Mouse (Mus musculus): ENCODE data around the gene S100z. TPM values are rescaled to one million over a fixed set of nuclear protein-coding genes. Genes with fewer than 3 reads are reported as not detected.

S100z gene
- polyA plus RNA-seq, 2 experiments from 2014 or later, result not detected

DNA sequence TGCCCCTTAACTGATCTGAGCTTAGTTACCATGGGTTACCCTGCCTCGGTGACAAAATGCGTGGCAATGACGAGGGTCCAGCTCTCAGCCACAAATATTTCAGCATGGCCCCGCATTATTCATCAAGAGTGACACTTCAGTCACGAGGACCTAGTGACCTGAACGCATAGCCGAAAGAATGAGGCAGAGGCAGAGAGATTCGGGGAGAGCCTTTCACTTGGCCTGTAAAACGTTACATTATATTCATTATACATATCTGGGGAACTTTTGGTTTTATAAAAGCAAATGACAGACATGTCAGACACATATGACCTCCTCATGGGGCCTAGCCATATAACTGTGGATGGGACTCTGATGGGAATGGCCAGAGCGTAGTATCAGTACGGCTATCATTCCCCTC lies 33.7 kb downstream of the S100z start, which contains the start of gene Crhbp:
Gene Crhbp (minus strand): TSS at position 101 of the 400 bp plus-strand sequence.
- ATAC-seq, result no peak

DNA sequence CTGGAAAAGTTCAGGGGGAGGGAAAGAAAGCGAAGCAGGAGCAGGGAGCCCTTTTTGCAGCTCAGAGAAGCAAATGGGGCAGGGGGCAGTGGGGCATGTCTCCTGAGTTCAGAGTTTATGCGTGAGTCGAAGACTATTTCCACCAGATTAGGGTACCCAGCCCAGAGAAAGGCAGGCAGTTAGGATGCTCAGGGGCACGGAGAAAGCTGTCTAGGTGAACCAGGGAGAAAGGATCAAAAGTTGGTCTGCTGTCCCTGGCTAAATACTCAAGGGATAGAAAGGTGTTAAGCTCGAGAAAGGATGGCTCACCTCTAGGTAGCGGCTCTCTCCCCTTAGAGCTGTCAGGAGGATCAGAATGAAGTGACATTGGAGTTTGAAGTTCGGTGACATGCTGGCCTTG lies 34.2 kb downstream of the S100z start:
- no peak for ATAC-seq

DNA sequence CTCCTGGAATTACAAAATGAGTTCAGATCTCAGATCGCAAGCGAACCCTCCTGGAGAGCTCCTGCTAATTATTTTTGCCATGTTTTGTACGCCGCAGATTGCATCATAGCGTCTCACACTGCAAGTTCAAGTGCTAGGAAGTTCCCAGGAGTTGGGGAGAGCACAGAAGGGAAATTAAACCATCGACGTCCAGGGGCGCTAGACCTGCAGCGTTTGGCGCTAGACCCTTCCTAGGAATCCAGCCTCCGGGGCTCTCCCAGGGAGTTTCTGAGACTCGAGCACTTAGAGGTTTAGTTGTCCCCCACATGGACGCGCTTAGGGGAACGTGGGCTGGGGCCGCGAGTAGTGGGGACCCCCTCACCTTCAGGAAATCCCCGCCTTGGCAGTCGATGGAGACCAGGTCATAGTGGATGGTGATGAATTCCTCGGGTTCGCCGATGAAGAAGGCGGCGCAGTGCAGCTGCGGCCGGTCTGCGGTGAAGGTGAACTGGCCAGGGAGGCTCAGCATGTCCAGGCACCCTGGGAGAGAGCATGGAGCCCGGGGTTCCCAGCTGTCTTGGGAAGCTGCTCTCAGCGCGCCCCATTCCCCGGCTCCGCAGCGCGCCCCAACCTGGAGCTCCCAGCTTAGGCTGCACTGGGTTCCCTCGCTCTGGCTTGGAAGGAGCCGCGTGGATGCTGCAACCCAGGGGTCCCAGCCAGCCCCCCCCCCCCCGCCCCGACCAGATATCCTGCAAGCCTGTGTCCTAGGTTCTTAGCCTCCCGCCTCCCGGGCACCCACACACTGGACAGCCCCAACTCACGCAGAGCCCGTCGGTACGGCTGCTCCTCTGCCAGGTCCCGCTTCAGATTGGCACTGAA lies 34.9 kb downstream of the S100z start:
- ATAC-seq, result no peak

DNA sequence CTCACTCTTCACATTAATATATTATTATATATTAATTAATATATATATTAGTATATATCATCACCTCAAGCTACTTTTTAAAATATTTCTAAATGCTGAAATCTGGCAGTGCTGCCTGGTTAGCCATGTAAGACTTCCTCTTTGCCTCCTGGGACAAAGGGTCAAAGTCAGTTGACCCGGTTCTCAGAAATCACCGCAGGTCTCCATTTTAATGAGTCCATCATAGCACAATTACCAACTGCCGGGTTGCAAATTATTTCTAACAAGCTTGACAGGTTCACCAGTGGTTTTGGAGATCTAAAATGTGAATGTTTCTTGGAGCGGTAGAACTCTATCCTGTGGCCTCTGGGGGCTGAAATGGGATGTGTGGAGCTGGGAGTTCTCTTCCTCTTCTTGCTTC lies 35.6 kb downstream of the S100z start:
- no peak for ATAC-seq

DNA sequence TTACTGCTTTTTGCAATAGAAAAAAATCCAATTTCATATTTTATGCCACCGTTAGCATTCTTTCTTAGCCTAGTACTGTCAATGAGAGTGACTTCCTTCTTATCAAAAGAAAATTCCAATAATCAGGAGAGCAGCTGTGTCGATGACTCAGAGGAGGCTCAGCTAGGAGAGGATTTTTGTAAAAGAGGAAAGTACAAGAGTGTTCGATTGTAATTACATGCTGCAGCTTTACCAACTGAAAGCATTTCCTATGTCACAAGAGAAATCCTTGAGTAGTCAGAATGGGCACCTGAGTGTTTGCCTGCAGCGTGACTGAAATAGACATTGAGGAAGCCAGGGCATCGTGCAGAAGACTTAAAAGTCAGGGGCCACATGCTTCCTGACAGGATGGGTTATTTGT lies 39.0 kb downstream of the S100z start:
- no peak for ATAC-seq

DNA sequence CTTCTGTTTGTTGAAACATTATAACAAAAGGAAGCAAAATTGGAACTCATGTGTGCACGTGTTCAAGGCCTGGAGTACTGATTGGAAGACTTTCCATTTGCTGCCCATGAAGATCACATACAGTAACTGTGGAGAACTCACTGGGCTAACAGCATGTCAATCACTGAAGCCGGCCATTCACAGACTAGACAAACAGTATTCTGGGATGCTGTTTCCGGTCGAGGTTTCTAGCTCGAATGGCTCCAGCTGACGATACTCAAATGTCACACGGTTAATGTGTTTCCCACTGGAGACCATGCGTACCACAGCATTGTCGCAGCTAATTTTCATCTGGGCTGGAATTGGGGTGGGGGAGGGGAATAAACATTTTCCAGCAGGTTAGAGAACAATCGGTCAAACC lies 46.8 kb downstream of the S100z start:
- no peak for ATAC-seq

DNA sequence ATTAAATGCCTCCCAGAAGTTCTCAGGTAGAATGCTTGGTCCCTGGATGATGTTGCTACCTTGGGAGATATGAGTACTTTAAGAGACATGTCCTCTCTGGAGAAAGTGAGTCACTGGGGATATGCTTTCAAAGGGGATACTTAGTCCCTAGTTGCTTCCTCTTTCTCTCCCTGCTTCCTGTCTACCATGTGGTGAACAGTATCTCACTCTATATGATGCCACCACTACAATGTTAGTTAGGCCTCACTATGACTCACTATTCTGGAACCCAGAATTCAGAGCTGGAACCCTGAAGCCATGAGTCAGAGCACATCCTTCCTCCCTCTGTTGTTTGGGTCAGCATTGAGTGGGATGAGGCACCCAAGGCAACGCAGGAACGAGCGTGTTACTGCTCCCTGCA lies 51.0 kb downstream of the S100z start:
- ATAC-seq, result no peak

Other genes starting within 250 kb of the S100z start
- gene Pde8b, start 228.4 kb downstream of the S100z start, polyA plus RNA-seq (2017; shearing (Covaris generic)), result 1 to 10 TPM in 1 of 2 experiments, under 1 TPM in 1; 0.74 to 1.8 TPM
- 1 to 10 TPM in 1 of 2 experiments, under 1 TPM in 1; 0.62 to 1.1 TPM for gene Zbed3, start 155.1 kb downstream of the S100z start, polyA plus RNA-seq (2017; shearing (Covaris generic))
- 10 to 100 TPM in 1 of 2 experiments, 1 to 10 TPM in 1; 9.9 to 13.6 TPM for gene Aggf1, start 103.4 kb downstream of the S100z start, polyA plus RNA-seq (2017; shearing (Covaris generic))
- not detected for gene Crhbp, start 33.8 kb downstream of the S100z start, polyA plus RNA-seq (2017; shearing (Covaris generic))
- 10 to 100 TPM; 11.2 to 25.9 TPM for gene F2rl1, start 46.5 kb upstream of the S100z start, polyA plus RNA-seq (2017; shearing (Covaris generic))
- gene F2r, start 139.8 kb upstream of the S100z start, polyA plus RNA-seq (2017; shearing (Covaris generic)), result 10 to 100 TPM; 21.4 to 25.0 TPM
- gene F2rl2, start 218.1 kb upstream of the S100z start, polyA plus RNA-seq (2017; shearing (Covaris generic)), result 1 to 10 TPM; 3.9 to 4.3 TPM